10 mouse cellular contexts compared by ENCODE assay signal in genomic region chr3:144411051-144411542, GRCm38 (mm10).
DNase-seq lines count a peak whose midpoint lies in the region; ATAC-seq and TF ChIP-seq lines count a peak whose summit lies in the region.
"Had no signal": no experiment of that assay in that cellular context is flagged by ENCODE, and none has a peak within 500 bp of the region (broad histone marks: within the 10 kb centered on the region; RNA-seq: fewer than 3 reads in every experiment).

No protein-coding gene starts in this region.

- H3K4me2 ChIP-seq in liver, postnatal 0 days (ENCODE audit: low read depth, low read length): no peak overlapping the region

- no peak overlapping the region for H3K4me3 ChIP-seq in G1E (ENCODE audit: low read depth, low read length)
- H3K4me3 ChIP-seq in forebrain, embryonic 10.5 days: no peak overlapping the region
- H3K4me3 ChIP-seq in limb, embryonic 10.5 days: no peak overlapping the region
- H3K4me3 ChIP-seq in cerebellum, adult 2 months (replicated peaks; ENCODE audit: insufficient read depth, low read depth, low read length): no peak overlapping the region
- no peak overlapping the region for H3K4me3 ChIP-seq in liver, postnatal 0 days (ENCODE audit: low read depth, low read length)

- H3K4me1 ChIP-seq in G1E (ENCODE audit: insufficient read depth, low read depth, low read length): peaks cover 25% of the 10 kb centered on the region
- H3K4me1 ChIP-seq in forebrain, embryonic 10.5 days: peaks cover 29% of the 10 kb centered on the region
- H3K4me1 ChIP-seq in limb, embryonic 10.5 days: peaks cover 28% of the 10 kb centered on the region
- no peaks in the 10 kb centered on the region for H3K4me1 ChIP-seq in cerebellum, adult 2 months (ENCODE audit: control insufficient read depth, insufficient read depth, low read length)
- no peaks in the 10 kb centered on the region for H3K4me1 ChIP-seq in liver, postnatal 0 days (ENCODE audit: insufficient read depth)

- peak; percentile 15 to 17 for DNase-seq in B cell, adult 2 months
- DNase-seq in G1E (ENCODE audit: low spot score): no peak
- no peak for DNase-seq in forebrain, embryonic 10.5 days (ENCODE audit: extremely low spot score, low spot score)
- DNase-seq in limb, embryonic 10.5 days (ENCODE audit: low spot score): no peak
- DNase-seq in layer of hippocampus, adult 9-10 months (ENCODE audit: low spot score): no peak
- no peak for DNase-seq in cerebellum, adult 2 months
- no peak for DNase-seq in left cerebral cortex, postnatal 4 days
- no peak for DNase-seq in liver, postnatal 0 days
- DNase-seq: kidney, adult 11 months; lung, adult 18-20 months had no signal

- no peak for TF ChIP-seq POLR2A in cerebellum, adult 2 months (IDR thresholded peaks at IDR 0.05; ENCODE audit: borderline replicate concordance, insufficient read depth, low read length)

- TF ChIP-seq CTCF in G1E (IDR thresholded peaks at IDR 0.05; ENCODE audit: low read depth, low read length): no peak
- no peak for TF ChIP-seq CTCF in cerebellum, adult 2 months (IDR thresholded peaks at IDR 0.05; ENCODE audit: borderline replicate concordance, insufficient read depth, low read depth, low read length)
- no peak for TF ChIP-seq CTCF in liver, postnatal 0 days (IDR thresholded peaks at IDR 0.05; ENCODE audit: low read depth)

- intact Hi-C loops in left cerebral cortex, postnatal 4 days (cut with DNase I): no loop called here

- H3K27me3 ChIP-seq in G1E (ENCODE audit: insufficient read depth, low read length): peaks cover 13% of the 10 kb centered on the region
- H3K27me3 ChIP-seq in forebrain, embryonic 10.5 days (ENCODE audit: poor library complexity, severe bottlenecking): peaks cover 15% of the 10 kb centered on the region
- H3K27me3 ChIP-seq in limb, embryonic 10.5 days (ENCODE audit: low read depth, poor library complexity, severe bottlenecking): no peaks in the 10 kb centered on the region
- no peaks in the 10 kb centered on the region; the same call in 1 of the 2 replicates for H3K27me3 ChIP-seq in cerebellum, adult 2 months (ENCODE audit: control insufficient read depth, insufficient read depth, low read length)
- H3K27me3 ChIP-seq in liver, postnatal 0 days (ENCODE audit: insufficient read depth, low read length): no peaks in the 10 kb centered on the region

- no peaks in the 10 kb centered on the region for H3K9me3 ChIP-seq in G1E (replicated peaks)
- peaks cover 5% of the 10 kb centered on the region; the same call in 1 of the 2 replicates for H3K9me3 ChIP-seq in forebrain, embryonic 10.5 days
- no peaks in the 10 kb centered on the region for H3K9me3 ChIP-seq in limb, embryonic 10.5 days (replicated peaks)
- H3K9me3 ChIP-seq in liver, postnatal 0 days (ENCODE audit: low read length): no peaks in the 10 kb centered on the region

- H3K9ac ChIP-seq in liver, postnatal 0 days (replicated peaks): no peak overlapping the region

- no peak for TF ChIP-seq EP300 in liver, postnatal 0 days (IDR thresholded peaks at IDR 0.05; ENCODE audit: low read depth)

- peak; percentile 29; the same call in 1 of the 2 replicates for ATAC-seq in G1E (ENCODE audit: extremely low read depth, insufficient number of reproducible peaks, low FRiP score, poor library complexity, severe bottlenecking)
- ATAC-seq in liver, postnatal 0 days: no peak

- 0 out of 2 replicates have a peak overlapping the region, but pooled peaks have one; percentile 54 for H3K27ac ChIP-seq in forebrain, embryonic 10.5 days
- H3K27ac ChIP-seq in limb, embryonic 10.5 days: peak overlapping the region; percentile 5
- no peak overlapping the region for H3K27ac ChIP-seq in cerebellum, adult 2 months (ENCODE audit: insufficient read depth, low read length)
- no peak overlapping the region for H3K27ac ChIP-seq in liver, postnatal 0 days (ENCODE audit: low read depth)

- H3K36me3 ChIP-seq in G1E (replicated peaks): no peaks in the 10 kb centered on the region
- H3K36me3 ChIP-seq in forebrain, embryonic 10.5 days (replicated peaks): no peaks in the 10 kb centered on the region
- H3K36me3 ChIP-seq in limb, embryonic 10.5 days: no peaks in the 10 kb centered on the region
- no peaks in the 10 kb centered on the region for H3K36me3 ChIP-seq in liver, postnatal 0 days (replicated peaks; ENCODE audit: insufficient read depth, low read length)

- WGBS in forebrain, embryonic 10.5 days: 6% methylated on average over 5 of the region's 5 CpGs
- WGBS in limb, embryonic 10.5 days: 11% methylated on average over 5 of the region's 5 CpGs
- WGBS in cerebellum, adult 2 months: 41% methylated on average over 5 of the region's 5 CpGs
- 29% methylated on average over 5 of the region's 5 CpGs for WGBS in liver, postnatal 0 days (ENCODE audit: insufficient replicate concordance)

Comparison
In these comparisons a context has a peak if more than half of its experiments do, and no peak if none do; other contexts are left out.
1. DNase-seq: peak in B cell, adult 2 months (2 of 2); none in G1E (single experiment), forebrain, embryonic 10.5 days (single experiment), limb, embryonic 10.5 days (single experiment), layer of hippocampus, adult 9-10 months (single experiment), cerebellum, adult 2 months (0 of 2), left cerebral cortex, postnatal 4 days (single experiment) and liver, postnatal 0 days (single experiment).
2. H3K27ac ChIP-seq: peak in forebrain, embryonic 10.5 days (single experiment) and limb, embryonic 10.5 days (single experiment); none in cerebellum, adult 2 months (single experiment) and liver, postnatal 0 days (single experiment).